Mouse (Mus musculus): ENCODE measurements around the gene Rab9b.

Rab9b gene

GRCm38 (mm10) chrX:136868061-136869040, at the start of gene Rab9b:
Gene Rab9b (minus strand): TSS chrX:136868755.
- peak; percentile 48 for DNase-seq

- DNase-seq = no peak
Measured at GRCm38 (mm10) chrX:136904369-136904768, 35.8 kb upstream of the Rab9b start.

GRCm38 (mm10) chrX:136895757-136896156, 27.2 kb upstream of the Rab9b start:
- DNase-seq = peak; percentile 2

DNA sequence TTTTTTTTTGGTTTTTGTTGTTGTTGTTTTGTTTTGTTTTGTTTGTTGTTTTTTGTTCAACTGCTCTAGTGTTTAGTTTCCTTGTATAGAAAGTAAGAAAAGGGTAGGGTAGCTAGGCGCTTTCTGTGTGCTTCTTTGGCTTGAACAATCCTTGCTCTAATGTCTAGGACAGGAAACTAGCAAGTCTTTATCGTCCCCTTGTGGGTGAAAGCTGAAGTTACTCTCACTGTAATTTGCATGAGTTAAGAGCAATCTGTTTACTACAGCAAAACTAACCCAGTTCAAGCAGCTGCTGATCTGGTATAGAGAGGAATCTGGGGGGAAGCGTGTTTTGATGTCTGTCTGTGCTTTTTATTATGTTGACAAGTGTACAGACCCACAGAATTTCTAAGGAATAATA, 18.3 kb downstream of the Rab9b start:
- no peak for DNase-seq

GRCm38 (mm10) chrX:136828610-136829009, 39.9 kb downstream of the Rab9b start:
- no peak for DNase-seq

DNA sequence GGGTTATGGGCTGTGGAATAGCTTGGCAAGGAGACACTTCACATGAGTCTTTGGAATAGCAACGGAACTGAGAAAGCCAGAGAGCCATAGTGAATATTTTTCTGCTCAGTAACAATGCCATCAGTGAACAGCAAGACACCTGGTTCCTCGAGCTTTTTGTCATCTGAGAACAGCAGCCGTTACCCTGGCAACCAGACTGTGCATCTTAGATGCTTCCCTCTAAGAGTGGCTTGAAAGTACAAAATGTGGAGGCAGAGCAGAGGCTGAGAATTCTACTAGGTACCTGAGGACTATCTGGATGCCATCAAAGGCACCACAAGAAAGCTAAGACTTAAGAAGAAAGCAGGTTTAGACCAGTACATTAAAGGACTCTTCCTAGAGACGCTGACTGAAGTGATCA, 43.5 kb downstream of the Rab9b start:
- DNase-seq = no peak

DNA sequence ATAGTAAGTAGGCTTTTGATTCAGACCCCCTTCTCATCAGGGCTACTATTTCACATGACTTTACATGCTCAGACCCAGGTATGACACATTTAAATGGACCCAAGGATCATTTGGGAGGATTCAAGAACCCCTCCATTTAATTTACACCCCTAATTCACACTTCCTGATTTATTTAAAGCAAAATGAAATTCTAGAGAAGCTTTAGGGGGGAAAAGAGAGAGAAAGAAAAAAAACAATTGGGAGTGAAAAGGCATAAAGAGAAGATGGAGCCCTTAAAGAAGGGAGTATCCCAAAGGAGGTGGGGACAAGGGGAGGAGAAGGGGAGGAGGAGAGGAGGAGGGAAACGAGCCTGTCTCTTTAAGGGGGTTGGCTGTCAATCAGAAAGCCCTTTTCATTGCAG, 46.2 kb downstream of the Rab9b start, which contains the start of gene Plp1:
Gene Plp1 (plus strand): TSS at position 301 of the 400 bp plus-strand sequence.
- DNase-seq = no peak

DNA sequence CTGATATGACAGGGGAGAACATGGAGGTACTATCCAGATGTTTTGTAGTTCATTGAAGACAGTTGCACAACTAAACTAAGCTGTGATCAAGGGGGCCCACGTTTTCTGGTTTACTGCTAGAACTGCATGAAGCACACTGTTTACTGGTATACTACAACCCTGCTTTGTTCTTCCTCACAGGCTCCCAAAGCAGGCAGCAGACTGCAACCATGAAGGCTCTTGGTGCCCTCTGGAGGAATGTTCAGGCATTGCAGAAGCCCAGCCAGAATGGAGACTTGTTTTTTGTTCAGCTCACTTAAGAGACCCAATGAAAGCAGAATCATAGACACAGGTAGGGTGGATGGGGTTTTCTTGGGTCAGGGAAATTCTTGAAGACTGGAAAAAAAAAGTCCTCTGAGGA, 48.3 kb downstream of the Rab9b start:
- DNase-seq = peak; percentile 78

- DNase-seq = no peak
Measured at GRCm38 (mm10) chrX:136819752-136820151, 48.8 kb downstream of the Rab9b start.

All from right cerebral cortex, postnatal 4 days (tissue).